Mouse (Mus musculus) cerebellum, postnatal 14 days (tissue): ENCODE data around the gene Tmem167.

ENCODE experiments used
- DNase-seq, 2 experiments: peaks; one replicate each; pipeline ENCODE4 v3.0.0; 2021; ENCODE audit warnings: mixed read lengths in 2 of 2

Gene Tmem167

DNA sequence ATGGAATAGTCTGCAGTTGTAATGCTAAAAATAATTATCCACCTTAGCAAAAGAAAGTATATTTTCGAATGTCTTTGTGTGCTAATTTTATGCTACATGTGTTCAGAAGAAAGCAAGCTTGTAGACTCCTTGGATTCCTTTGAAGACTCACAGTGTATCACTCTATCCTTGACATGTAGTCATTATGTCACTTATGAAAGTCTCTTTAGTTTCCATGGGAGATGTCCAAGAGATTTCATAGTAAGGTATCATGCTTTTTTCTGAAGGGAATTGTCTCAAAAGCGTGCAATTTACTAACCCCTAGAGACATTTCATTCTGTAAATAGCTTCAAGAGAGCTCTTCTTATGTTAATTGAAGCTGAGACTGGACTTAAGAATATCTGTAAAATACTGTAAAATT, 97.8 kb downstream of the Tmem167 start:
- no peak for DNase-seq

DNA sequence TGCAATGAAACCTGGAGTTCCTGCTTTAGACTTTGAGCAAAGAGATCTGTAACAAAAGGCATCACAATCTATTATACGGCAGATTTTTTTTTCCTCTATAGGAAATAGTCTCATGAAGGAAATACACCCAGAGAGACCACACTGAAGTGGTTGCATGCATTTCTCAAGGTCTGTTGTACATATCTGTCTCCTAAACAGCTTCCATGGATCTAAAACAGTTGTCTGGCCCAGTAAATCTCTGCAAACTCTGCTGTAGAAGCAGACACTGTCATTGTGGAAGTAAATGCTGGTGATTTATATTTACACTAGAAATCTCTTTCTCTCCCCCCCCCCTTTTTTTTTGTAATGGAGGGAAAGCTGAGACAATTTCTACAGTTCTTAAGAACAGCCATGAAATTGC, 99.1 kb downstream of the Tmem167 start:
- DNase-seq, result no peak

DNA sequence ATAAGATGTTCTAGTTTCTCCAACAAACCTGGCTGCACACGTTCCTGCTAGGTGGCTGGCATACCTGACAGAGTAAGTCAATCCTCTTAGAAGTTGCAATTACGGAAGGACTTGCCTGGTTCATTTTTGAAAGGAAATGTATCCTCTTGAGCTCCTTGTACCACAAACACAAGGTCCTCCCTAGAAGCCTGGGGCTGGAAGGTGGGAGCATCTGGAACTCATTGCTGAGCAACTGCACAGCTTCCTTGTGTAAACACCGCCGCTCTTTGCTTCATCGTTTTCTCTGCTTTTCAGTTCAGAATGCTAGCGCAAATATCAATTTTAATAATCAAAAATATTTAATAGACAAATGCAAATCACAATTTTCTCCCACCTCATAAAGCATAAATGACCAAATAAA, 102.9 kb downstream of the Tmem167 start:
- DNase-seq, result no peak
